Mouse (Mus musculus) left cerebral cortex, postnatal 36 days (tissue): Measurements from ENCODE around the gene Brd2. TPM values are rescaled to one million over a fixed set of nuclear protein-coding genes. Genes with fewer than 3 reads are reported as not detected.

Source experiments
- DNase-seq, 2 experiments: peaks; one replicate each; pipeline ENCODE4 v3.0.0; 2021 to 2022; ENCODE audit warnings: low spot score in 2 of 2, mixed read lengths in 1 of 2
- intact Hi-C: fragments of 180-260 bp; cut with DNase I; formaldehyde crosslinking; loops from one replicate; pipeline ENCODE4 v1.15.1; 2025
- total RNA-seq, 2 experiments: library from RNA; stranded (reverse); gene quantifications; 2 replicates each; pipeline ENCODE4 v1.2.3; 2021

The Brd2 gene
- total RNA-seq, 2 experiments from 2014 or later = 183 to 189 TPM

GRCm38 (mm10) chr17:34098709-34099479, 23.5 kb downstream of the Brd2 start:
- intact Hi-C loops = no loop called here
- no peak for DNase-seq

GRCm38 (mm10) chr17:34097272-34097671, 25.2 kb downstream of the Brd2 start:
- intact Hi-C loops = no loop called here
- DNase-seq = no peak

- DNase-seq = no peak
- intact Hi-C loops = no loop called here
Measured at GRCm38 (mm10) chr17:34096497-34097010, 25.9 kb downstream of the Brd2 start.

GRCm38 (mm10) chr17:34094283-34095035, 28.0 kb downstream of the Brd2 start:
- DNase-seq = no peak
- intact Hi-C loops = no loop called here

GRCm38 (mm10) chr17:34093199-34093874, 29.1 kb downstream of the Brd2 start:
- no peak for DNase-seq
- intact Hi-C loops = no loop called here

GRCm38 (mm10) chr17:34092197-34092875, 30.1 kb downstream of the Brd2 start, which contains the start of gene H2-Oa:
H2-Oa (plus strand) TSS chr17:34092340.
- no peak for DNase-seq
- intact Hi-C loops = no loop called here

- DNase-seq = no peak
- intact Hi-C loops = no loop called here
Measured at GRCm38 (mm10) chr17:34090923-34091322, 31.5 kb downstream of the Brd2 start.

GRCm38 (mm10) chr17:34088124-34088523, 34.3 kb downstream of the Brd2 start:
- intact Hi-C loops = no loop called here
- no peak for DNase-seq

- intact Hi-C loops = no loop called here
- DNase-seq = no peak
Measured at GRCm38 (mm10) chr17:34087386-34087785, 35.0 kb downstream of the Brd2 start.

GRCm38 (mm10) chr17:34083104-34083503, 39.3 kb downstream of the Brd2 start:
- no peak for DNase-seq
- intact Hi-C loops = no loop called here

- intact Hi-C loops = loop anchor here (5.0 kb wide), 1 partner anchor 88 kb away; no protein-coding TSS in a partner anchor
- peak in 1 of 2 experiments; percentile 13 for DNase-seq
Measured at GRCm38 (mm10) chr17:34079621-34080020, 42.8 kb downstream of the Brd2 start.

- intact Hi-C loops = loop anchor here (5.0 kb wide), 1 partner anchor 88 kb away; no protein-coding TSS in a partner anchor
- no peak for DNase-seq
Measured at GRCm38 (mm10) chr17:34079002-34079401, 43.4 kb downstream of the Brd2 start.

GRCm38 (mm10) chr17:34078148-34078547, 44.3 kb downstream of the Brd2 start:
- intact Hi-C loops = loop anchor here (5.0 kb wide), 1 partner anchor 89 kb away; no protein-coding TSS in a partner anchor

GRCm38 (mm10) chr17:34077549-34077948, 44.9 kb downstream of the Brd2 start:
- intact Hi-C loops = loop anchor here (5.0 kb wide), 1 partner anchor 90 kb away; no protein-coding TSS in a partner anchor
- peak; percentile 16 to 43 for DNase-seq

More at GRCm38 (mm10) chr17:34078148-34078547, 44.3 kb downstream of the Brd2 start:
- DNase-seq = no peak

- DNase-seq = peak; percentile 32 to 53
- intact Hi-C loops = loop anchor here (5.0 kb wide), 1 partner anchor 92 kb away; no protein-coding TSS in a partner anchor
Measured at GRCm38 (mm10) chr17:34075271-34075670, 47.2 kb downstream of the Brd2 start.

GRCm38 (mm10) chr17:34072091-34072490, 50.3 kb downstream of the Brd2 start:
- DNase-seq = no peak
- intact Hi-C loops = no loop called here

GRCm38 (mm10) chr17:34068864-34069263, 53.6 kb downstream of the Brd2 start:
- intact Hi-C loops = no loop called here
- DNase-seq = no peak
